ENCODE assay signal across 47 mouse cellular contexts in genomic region chr6:3993492-3993891, GRCm38 (mm10). TPM values are rescaled to one million over a fixed set of nuclear protein-coding genes. Genes with fewer than 3 reads are reported as not detected.
"Had no signal": no experiment of that assay in that cellular context is flagged by ENCODE, and none has a peak within 500 bp of the region (broad histone marks: within the 10 kb centered on the region; RNA-seq: fewer than 3 reads in every experiment).

Gene Gngt1 (plus strand): TSS chr6:3993792.

- DNase-seq: left cerebral cortex, postnatal 4 days; liver; liver, embryonic 13.5 days; liver, postnatal 0 days; lung, adult 18-20 months; lung, adult 2 months; lung, embryonic 14.5 days; lung, postnatal 10 days; lung, postnatal 14 days; lung, postnatal 36 days; lung, postnatal 4 days; midbrain, embryonic 14.5 days had no signal

- H3K4me2 ChIP-seq: limb, embryonic 12.5 days; limb, embryonic 13.5 days; limb, embryonic 15.5 days; liver, embryonic 12.5 days; liver, embryonic 13.5 days; liver, embryonic 15.5 days; lung, embryonic 14.5 days; lung, embryonic 15.5 days; midbrain, embryonic 11.5 days; midbrain, embryonic 12.5 days; midbrain, embryonic 13.5 days; midbrain, embryonic 15.5 days; neural tube, embryonic 12.5 days had no signal

- H3K9me3 ChIP-seq: limb, embryonic 10.5 days; limb, embryonic 12.5 days; limb, embryonic 13.5 days; limb, embryonic 15.5 days; liver, embryonic 12.5 days; liver, embryonic 13.5 days; liver, embryonic 15.5 days; lung, embryonic 15.5 days; megakaryocyte, embryonic 14.5 days; midbrain, embryonic 10.5 days; midbrain, embryonic 12.5 days; midbrain, embryonic 13.5 days; midbrain, embryonic 15.5 days; neural tube, embryonic 12.5 days had no signal

- H3K9ac ChIP-seq: limb, embryonic 12.5 days; limb, embryonic 13.5 days; limb, embryonic 15.5 days; liver, embryonic 12.5 days; liver, embryonic 13.5 days; liver, embryonic 14.5 days; liver, embryonic 15.5 days; liver, postnatal 0 days; lung, embryonic 14.5 days; lung, embryonic 15.5 days; midbrain, embryonic 12.5 days; midbrain, embryonic 13.5 days; midbrain, embryonic 15.5 days; neural tube, embryonic 12.5 days had no signal

- ATAC-seq: liver, embryonic 12.5 days; liver, postnatal 0 days; lung, postnatal 0 days; midbrain, embryonic 13.5 days; midbrain, embryonic 15.5 days; midbrain, embryonic 16.5 days had no signal

- H3K27me3 ChIP-seq: limb, embryonic 12.5 days; limb, embryonic 13.5 days; limb, embryonic 15.5 days; liver, embryonic 12.5 days; liver, embryonic 13.5 days; liver, embryonic 15.5 days; lung, embryonic 15.5 days; megakaryocyte, embryonic 14.5 days; midbrain, embryonic 12.5 days; midbrain, embryonic 13.5 days; midbrain, embryonic 15.5 days; neural tube, embryonic 12.5 days had no signal

- H3K4me3 ChIP-seq: left cerebral cortex, adult 2 months; limb, embryonic 10.5 days; limb, embryonic 12.5 days; limb, embryonic 13.5 days; limb, embryonic 15.5 days; liver, embryonic 12.5 days; liver, embryonic 13.5 days; liver, embryonic 15.5 days; lung, embryonic 15.5 days; megakaryocyte, embryonic 14.5 days; midbrain, embryonic 10.5 days; midbrain, embryonic 12.5 days; midbrain, embryonic 13.5 days; midbrain, embryonic 15.5 days; myocyte; neural tube, embryonic 12.5 days had no signal

- H3K4me1 ChIP-seq: limb, embryonic 15.5 days; liver, embryonic 12.5 days; liver, embryonic 13.5 days; liver, embryonic 15.5 days; lung, embryonic 15.5 days; midbrain, embryonic 10.5 days; midbrain, embryonic 12.5 days; midbrain, embryonic 13.5 days; midbrain, embryonic 15.5 days; neural tube, embryonic 12.5 days had no signal

- H3K27ac ChIP-seq: left cerebral cortex, adult 2 months; limb, embryonic 10.5 days; limb, embryonic 12.5 days; limb, embryonic 13.5 days; limb, embryonic 15.5 days; liver, embryonic 12.5 days; liver, embryonic 13.5 days; liver, embryonic 14.5 days; liver, embryonic 15.5 days; lung, embryonic 15.5 days; macrophage; midbrain, embryonic 10.5 days; midbrain, embryonic 12.5 days; midbrain, embryonic 13.5 days; midbrain, embryonic 15.5 days; neural tube, embryonic 12.5 days had no signal

- H3K36me3 ChIP-seq: limb, embryonic 10.5 days; limb, embryonic 12.5 days; limb, embryonic 13.5 days; limb, embryonic 15.5 days; liver, embryonic 12.5 days; liver, embryonic 13.5 days; liver, embryonic 15.5 days; lung, embryonic 15.5 days; midbrain, embryonic 10.5 days; midbrain, embryonic 12.5 days; midbrain, embryonic 13.5 days; midbrain, embryonic 15.5 days; neural tube, embryonic 12.5 days had no signal

RNA-seq across cellular contexts. Expression of gene Gngt1, which starts in this region (rescaled TPM):
- total RNA-seq: left cerebral cortex, adult 2 months; left cerebral cortex, adult 8-10 months; left cerebral cortex, postnatal 10 days; left cerebral cortex, postnatal 14 days; left cerebral cortex, postnatal 25 days; left cerebral cortex, postnatal 36 days; left cerebral cortex, postnatal 4 days; megakaryocyte progenitor cell, adult 5-6 weeks; megakaryocyte, adult 5-6 weeks; megakaryocyte-erythroid progenitor cell, adult 5-6 weeks; midbrain, postnatal 0 days; monocyte, adult 5-6 weeks had no signal
- polyA plus RNA-seq: limb, embryonic 10.5 days; limb, embryonic 11.5 days; limb, embryonic 12.5 days; limb, embryonic 13.5 days; limb, embryonic 14.5 days; limb, embryonic 15.5 days; liver, embryonic 13.5 days; liver, embryonic 15.5 days; liver, embryonic 16.5 days; lung, adult 2 months; lung, embryonic 14.5 days; lung, embryonic 15.5 days; lung, embryonic 16.5 days; lung, postnatal 0 days; macrophage; midbrain, embryonic 10.5 days; midbrain, embryonic 11.5 days; midbrain, embryonic 12.5 days; midbrain, embryonic 13.5 days; midbrain, embryonic 14.5 days; midbrain, embryonic 15.5 days; midbrain, embryonic 16.5 days; midbrain, postnatal 0 days; myocyte; neural tube, embryonic 11.5 days; neural tube, embryonic 12.5 days had no signal
